Mouse (Mus musculus) embryonic stem cell, embryonic (primary cell): ENCODE measurements around the gene Pcbp2.

ENCODE experiments used
- CTCF ChIA-PET, 4 experiments: fragments of 300-600 bp in 2 of 4; fragments of 350-600 bp in 2 of 4; sonication (Branson Sonifier 250); formaldehyde crosslinking; loops; one replicate each; lab custom pipeline; 2022; ENCODE audit warnings: inconsistent platforms in 2 of 4; lab: Charles Lee
- POLR2A ChIA-PET, 4 experiments: fragments of 300-600 bp in 2 of 4; fragments of 350-600 bp in 2 of 4; sonication (Branson Sonifier 250); formaldehyde crosslinking; loops; one replicate each; lab custom pipeline; 2022; ENCODE audit warnings: antibody characterized with exemption in 4 of 4, inconsistent platforms in 1 of 4; lab: Charles Lee

The Pcbp2 gene

DNA sequence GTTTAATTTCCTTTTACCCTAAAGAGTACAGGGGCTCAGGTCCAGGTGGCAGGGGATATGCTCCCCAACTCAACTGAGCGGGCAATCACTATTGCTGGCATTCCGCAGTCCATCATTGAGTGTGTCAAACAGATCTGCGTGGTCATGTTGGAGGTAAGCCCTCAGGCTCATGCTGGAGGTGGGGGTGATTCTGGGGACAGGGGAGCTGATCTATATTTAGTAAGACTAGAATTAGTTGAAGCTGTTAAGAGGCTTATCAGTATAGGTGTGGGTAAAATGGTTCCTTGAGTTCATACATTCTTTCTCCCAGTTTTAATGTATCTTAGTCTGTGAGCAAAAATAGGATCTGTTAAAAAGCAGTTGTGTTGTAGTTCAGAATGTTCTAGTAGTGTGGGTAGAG lies 12.8 kb downstream of the Pcbp2 start:
- CTCF ChIA-PET, result no interaction called here
- POLR2A ChIA-PET, result interaction anchor here in 3 of 4 experiments (0.6 to 15.3 kb wide), 17 partner anchors 10 to 78 kb away, joined by 3 to 518 read pairs (median 4); partner anchors contain the start of genes Pcbp2 (in 3 of the 3), Gm10337 (in 1 of the 3), Sp1 (in 1 of the 3) and Tarbp2 (in 1 of the 3)

DNA sequence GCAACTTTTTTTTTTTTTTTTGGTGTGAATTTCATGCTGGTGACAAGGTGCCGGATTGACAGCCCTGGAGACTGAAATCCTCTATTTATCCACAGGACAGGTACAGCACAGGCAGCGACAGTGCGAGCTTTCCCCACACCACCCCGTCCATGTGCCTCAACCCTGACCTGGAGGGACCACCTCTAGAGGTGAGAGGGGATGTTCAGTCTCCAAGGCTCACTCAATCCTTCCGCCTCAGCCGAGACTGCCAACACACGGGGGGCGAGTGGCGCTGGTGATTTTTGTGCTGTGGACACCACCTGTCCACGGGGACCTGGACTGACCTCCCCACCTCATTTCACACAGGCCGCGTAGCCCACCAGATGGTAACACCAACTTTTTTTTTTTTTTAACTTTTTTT lies 15.5 kb downstream of the Pcbp2 start:
- ChIA-PET CTCF (interaction anchor here in 3 of 4 experiments (0.6 to 0.9 kb wide), 9 partner anchors 24 to 1255 kb away, joined by 3 to 5 read pairs (median 3); no protein-coding TSS in a partner anchor), POLR2A (interaction anchor here (0.6 to 15.3 kb wide), 46 partner anchors 8 to 1219 kb away, joined by 3 to 518 read pairs (median 4); partner anchors contain the start of genes Pcbp2 (in 3 of the 4), Gm10337 (in 2 of the 4), Map3k12 (in 2 of the 4) and Sp1 (in 2 of the 4))

DNA sequence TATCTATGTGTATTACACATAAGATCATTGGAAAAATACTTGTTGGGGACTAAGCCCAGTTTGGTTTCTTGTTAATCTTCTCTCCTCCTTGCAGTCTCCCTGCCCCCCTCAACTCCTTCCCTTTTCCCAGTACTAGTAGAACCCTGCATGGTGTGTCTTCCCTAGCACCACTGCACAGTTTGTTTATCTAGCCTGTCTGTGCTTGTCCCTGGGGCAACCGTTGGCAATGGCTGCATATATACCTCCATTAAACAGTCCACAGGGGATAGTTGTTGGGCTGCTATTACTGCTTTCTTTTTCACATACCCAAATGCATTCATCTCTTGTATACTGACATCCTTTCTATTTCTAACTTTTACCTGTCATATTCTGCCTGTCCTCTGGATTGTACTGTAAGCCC lies 17.3 kb downstream of the Pcbp2 start:
- CTCF ChIA-PET, result no interaction called here
- POLR2A ChIA-PET, result interaction anchor here in 2 of 4 experiments (1.6 to 18.7 kb wide), 4 partner anchors 8 to 18 kb away, joined by 6 to 518 read pairs (median 129); partner anchors contain the start of genes Pcbp2 (in 2 of the 2) and Gm10337 (in 1 of the 2)

DNA sequence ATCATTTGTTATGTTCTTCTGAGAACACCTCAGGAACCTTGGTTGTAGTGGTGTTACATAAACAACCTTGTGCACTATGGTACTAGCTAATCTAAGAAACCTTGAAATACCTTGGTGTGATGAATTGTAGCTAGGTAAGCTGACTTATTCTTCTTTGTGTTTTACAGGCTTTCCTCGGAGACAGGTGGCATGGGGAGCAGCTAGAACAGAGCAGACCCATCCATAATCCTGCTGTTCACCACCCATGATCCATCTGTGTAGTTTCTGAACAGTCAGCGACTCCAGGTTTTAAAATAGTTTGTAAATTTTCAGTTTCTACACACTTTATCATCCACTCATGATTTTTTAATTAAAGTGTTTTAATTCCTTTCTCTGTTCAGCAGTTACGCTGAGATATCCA lies 28.0 kb downstream of the Pcbp2 start:
- POLR2A ChIA-PET, result interaction anchor here (0.6 to 18.7 kb wide), 17 partner anchors 8 to 78 kb away, joined by 3 to 518 read pairs (median 8); partner anchors contain the start of genes Pcbp2 (in 2 of the 4), Tarbp2 (in 2 of the 4), Gm10337 (in 1 of the 4) and Map3k12 (in 1 of the 4)
- CTCF ChIA-PET, result no interaction called here

DNA sequence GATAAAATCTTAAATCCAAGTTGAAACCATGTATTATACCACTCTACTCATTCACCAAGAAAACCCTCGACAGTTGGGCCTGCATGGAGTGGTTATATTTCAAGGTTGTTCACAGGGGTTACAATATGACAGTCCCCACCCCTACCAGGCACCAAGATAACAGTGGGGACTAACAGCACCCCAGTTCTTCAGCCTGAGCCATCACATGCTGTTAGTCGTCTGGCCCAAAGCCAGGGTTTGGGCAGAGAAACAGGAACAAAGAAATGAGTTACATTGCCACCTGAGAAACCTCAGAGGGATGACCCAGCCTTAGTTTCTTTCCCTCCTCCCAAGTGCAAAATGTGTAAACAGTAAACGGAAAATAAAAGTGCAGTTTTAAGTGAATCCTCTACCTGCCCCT lies 29.0 kb downstream of the Pcbp2 start:
- ChIA-PET CTCF (no interaction called here), POLR2A (interaction anchor here in 2 of 4 experiments (1.3 to 21.1 kb wide), 11 partner anchors 6 to 29 kb away, joined by 5 to 518 read pairs (median 26); partner anchors contain the start of genes Map3k12 (in 2 of the 2), Pcbp2 (in 2 of the 2), Tarbp2 (in 2 of the 2) and Gm10337 (in 1 of the 2))

DNA sequence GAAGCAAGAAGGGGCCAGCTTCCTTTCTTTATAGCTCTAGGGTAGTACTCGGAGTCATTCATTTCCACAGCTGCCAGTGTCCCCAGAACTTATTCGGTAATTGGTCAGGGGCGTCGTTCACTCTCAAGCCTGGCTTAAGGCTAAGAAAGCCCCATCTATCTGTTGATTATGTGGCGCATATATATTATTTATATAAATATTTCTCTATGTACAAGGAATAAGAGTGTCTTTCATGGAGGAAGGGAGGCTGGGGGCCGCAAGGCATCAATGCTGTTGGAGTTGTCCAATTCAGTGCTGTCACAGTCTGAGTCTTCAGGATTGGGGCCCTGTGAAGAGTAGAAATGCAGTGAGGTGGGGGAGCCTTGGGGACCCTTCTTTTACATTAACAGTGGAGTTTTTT lies 29.5 kb downstream of the Pcbp2 start:
- ChIA-PET POLR2A (interaction anchor here (0.6 to 21.1 kb wide), 17 partner anchors 6 to 149 kb away, joined by 3 to 518 read pairs (median 21); partner anchors contain the start of genes Map3k12 (in 2 of the 4), Pcbp2 (in 2 of the 4), Tarbp2 (in 2 of the 4) and Aaas (in 1 of the 4)), CTCF (interaction anchor here in 1 of 4 experiments (0.5 to 0.6 kb wide), 2 partner anchors 119 to 284 kb away, joined by 3 to 8 read pairs; no protein-coding TSS in a partner anchor)

DNA sequence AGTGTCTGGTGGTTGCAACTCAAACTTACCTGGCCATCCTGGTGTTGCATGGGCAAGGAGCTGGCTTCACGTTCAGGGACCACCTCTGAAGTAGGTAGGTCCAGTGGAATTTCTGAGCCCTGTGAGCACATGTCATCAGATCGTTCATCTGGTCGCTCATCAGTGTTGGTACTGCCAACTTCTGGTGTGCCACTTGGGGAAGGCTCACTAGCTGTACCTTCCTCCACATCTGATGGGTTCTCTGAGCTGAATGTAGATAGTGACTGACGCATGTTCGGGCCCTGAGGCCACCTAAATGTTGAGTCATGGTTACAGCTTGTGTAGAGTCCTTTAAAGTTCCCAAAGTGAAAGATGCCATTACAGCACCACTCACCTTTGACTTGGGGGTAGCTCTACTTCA lies 30.1 kb downstream of the Pcbp2 start:
- POLR2A ChIA-PET, result interaction anchor here (0.6 to 21.1 kb wide), 29 partner anchors 7 to 193 kb away, joined by 3 to 518 read pairs (median 5); partner anchors contain the start of genes Map3k12 (in 2 of the 4), Pcbp2 (in 2 of the 4), Tarbp2 (in 2 of the 4) and Aaas (in 1 of the 4)
- CTCF ChIA-PET, result interaction anchor here in 1 of 4 experiments (0.5 to 0.6 kb wide), 2 partner anchors 119 to 285 kb away, joined by 3 to 8 read pairs; no protein-coding TSS in a partner anchor

DNA sequence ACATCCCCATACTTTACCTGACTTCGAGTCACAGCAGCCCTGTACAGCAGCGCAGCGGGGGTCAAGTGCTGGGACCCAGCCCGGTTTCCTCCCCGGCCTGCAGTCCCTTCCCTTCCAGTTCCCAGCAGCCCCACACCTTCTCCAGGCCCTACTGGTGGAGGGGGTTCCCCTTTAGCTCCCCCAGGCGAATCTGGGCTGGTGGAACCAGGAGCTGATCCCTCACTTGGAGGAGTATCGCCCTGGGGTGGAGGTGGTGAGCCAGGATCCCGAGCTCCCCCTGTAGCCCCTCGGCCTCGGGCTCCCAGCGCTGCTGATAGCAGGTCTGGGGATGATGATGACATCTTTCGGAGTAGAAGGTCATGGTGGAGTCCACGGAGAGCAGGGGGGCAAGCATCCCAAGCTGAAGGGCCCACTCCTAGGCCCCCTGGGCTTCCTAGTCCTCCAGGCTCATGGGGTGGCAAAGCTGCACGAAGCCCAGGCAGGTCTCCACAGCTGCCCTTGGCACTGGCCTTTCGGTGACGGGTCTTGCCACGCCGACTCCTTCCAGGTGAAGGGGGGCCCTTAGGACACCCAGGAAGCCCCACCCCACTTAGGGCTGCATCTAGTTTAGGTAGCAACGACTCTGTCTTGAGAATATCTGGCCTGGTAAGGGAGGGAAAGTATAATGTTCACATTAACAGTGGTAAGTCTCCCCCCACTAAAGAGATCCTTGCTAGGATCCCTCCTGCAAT lies 30.9 kb downstream of the Pcbp2 start:
- CTCF ChIA-PET, result interaction anchor here in 1 of 4 experiments (0.6 kb wide), 1 partner anchor 9 kb away, joined by 4 read pairs; no protein-coding TSS in a partner anchor
- POLR2A ChIA-PET, result interaction anchor here (0.5 to 21.1 kb wide), 35 partner anchors 8 to 194 kb away, joined by 3 to 518 read pairs (median 5); partner anchors contain the start of genes Tarbp2 (in 3 of the 4), Map3k12 (in 2 of the 4), Pcbp2 (in 2 of the 4) and Sp1 (in 2 of the 4)

DNA sequence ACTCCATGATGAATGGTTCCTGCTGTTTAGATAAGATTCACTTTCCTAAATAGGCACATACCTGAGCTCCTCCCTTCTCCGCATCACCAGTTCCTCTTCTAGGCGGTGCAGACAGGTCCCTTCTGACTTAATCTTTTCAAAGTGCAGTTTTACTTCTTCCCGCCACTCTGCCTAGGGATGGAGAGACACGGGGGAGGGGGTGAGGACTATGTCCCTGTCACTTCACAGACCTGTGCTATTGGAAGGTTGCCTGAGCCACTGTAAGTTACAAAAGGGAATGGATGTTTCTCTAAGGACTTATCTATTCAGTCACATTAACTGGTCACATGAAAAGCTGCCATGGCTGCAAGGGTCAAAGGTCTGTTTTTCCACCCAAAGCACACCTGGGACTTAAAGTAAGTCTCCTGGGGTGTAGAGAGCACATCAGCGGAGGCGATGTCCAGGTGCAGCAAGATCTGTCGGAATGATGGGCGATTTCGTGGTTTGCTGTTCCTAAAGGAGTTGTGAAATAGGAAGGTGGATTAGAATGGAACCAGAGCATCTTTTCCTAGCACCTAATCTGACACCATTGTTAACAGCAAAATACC lies 32.0 kb downstream of the Pcbp2 start:
- ChIA-PET CTCF (no interaction called here), POLR2A (interaction anchor here (0.5 to 21.1 kb wide), 22 partner anchors 7 to 188 kb away, joined by 3 to 518 read pairs (median 10); partner anchors contain the start of genes Tarbp2 (in 3 of the 4), Map3k12 (in 2 of the 4), Pcbp2 (in 2 of the 4) and Npff (in 1 of the 4))

DNA sequence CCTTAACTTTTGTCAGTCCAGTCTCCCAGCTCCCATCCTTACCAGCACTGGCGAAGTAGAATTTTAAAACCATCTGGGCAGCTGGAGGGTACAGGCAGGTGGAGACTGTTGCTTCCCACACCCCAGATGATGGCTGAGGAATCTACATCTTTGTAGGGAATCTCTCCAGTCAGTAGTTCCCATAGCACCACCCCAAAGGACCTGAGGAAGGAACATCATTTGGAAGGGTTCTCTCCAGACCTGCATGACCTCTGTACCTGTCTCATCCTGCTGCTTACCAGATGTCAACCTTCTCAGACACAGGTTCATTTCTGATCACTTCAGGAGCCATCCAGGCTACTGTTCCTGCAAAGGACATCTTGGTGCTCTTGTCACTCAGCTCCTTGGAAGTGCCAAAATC lies 33.1 kb downstream of the Pcbp2 start, which contains the start of gene Gm10337:
Gm10337 (plus strand) TSS at position 276 of the 400 bp plus-strand sequence.
- ChIA-PET CTCF (no interaction called here), POLR2A (interaction anchor here in 2 of 4 experiments (0.8 to 21.1 kb wide), 13 partner anchors 9 to 98 kb away, joined by 3 to 518 read pairs (median 7); partner anchors contain the start of genes Map3k12 (in 2 of the 2), Pcbp2 (in 2 of the 2), Tarbp2 (in 2 of the 2) and Npff (in 1 of the 2))

DNA sequence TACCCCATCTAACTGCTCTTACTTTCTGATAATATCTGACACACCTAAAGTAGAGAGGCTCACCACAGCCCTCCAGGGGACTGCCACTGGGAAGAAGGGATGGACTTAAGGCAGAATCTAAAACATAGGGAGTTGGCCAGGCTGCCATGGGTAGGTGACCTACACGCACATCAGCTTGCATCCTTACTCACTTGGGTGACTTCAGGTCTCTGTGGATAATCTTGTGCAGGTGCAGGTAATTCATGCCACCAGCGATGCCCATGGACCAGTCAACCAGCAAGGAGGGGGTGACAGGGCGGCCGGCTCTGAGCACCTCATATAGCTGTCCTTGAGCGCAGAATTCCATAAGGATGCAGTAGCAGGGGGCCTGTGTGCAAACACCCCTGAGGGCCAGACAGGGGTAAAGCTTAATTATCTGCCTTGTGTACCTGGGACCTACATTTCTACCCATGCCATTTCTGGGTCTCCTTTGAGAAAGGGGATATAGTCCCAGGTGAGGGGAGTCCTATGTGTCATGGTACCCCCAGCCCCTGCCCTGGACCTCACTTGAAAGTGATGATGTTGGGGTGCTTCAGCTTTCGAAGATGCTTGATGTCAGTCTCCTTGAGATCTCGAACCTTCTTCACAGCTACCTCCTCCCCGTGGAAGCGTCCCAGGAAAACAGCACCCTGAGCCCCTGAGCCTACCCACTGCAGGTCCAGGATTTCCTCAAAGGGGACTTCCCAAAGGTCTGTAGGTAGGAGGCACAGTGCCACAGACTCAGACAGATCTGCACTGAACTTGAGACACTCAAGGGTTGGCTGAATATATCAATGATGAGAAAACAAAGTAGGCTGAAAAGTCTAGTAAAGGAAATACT lies 33.8 kb downstream of the Pcbp2 start:
- CTCF ChIA-PET, result interaction anchor here in 1 of 4 experiments (0.5 kb wide), 1 partner anchor 22 kb away, joined by 3 read pairs; no protein-coding TSS in a partner anchor

DNA sequence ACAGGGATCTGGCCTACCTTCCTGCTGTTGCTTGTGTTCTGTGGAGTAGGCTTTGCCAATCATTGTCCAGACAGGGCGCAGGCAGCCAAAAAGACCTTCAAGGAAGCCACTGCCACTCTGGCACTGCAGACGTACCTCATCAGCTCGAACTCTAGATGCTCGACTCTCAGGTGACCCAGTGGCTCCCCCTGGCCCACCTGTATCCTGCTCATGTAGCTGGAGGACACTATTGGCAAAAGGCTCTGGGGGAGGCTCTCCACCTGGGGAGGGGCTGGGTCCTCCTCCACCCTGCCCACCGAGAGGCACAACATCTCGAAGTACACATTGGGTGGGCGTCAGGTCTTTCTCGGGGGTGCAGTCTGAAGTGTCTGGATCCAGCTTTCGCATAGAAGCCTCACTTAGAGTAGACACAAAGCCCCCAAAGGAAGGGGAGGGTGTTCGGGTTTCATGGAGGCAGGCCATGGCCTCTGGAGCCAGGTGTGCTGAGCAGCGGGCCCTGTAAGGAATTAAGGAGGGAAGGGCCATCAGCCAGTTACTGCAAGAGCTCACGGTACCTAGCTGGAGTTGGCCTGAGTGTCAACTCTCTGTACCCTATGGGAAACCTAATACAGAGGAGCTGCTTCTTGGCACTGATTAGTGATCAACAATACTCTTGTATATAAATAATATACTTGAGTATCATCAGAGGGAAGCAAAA lies 34.9 kb downstream of the Pcbp2 start:
- ChIA-PET POLR2A (interaction anchor here in 3 of 4 experiments (0.5 to 21.1 kb wide), 20 partner anchors 9 to 719 kb away, joined by 3 to 518 read pairs (median 4); partner anchors contain the start of genes Tarbp2 (in 3 of the 3), Map3k12 (in 2 of the 3), Aaas (in 1 of the 3) and Npff (in 1 of the 3)), CTCF (interaction anchor here in 2 of 4 experiments (0.5 to 1.0 kb wide), 2 partner anchors 11 to 124 kb away, joined by 3 to 4 read pairs; no protein-coding TSS in a partner anchor)

More for the DNA sequence above, 33.8 kb downstream of the Pcbp2 start:
- POLR2A ChIA-PET, result interaction anchor here (0.6 to 21.1 kb wide), 18 partner anchors 8 to 199 kb away, joined by 3 to 518 read pairs (median 5); partner anchors contain the start of genes Tarbp2 (in 3 of the 4), Map3k12 (in 2 of the 4), Aaas (in 1 of the 4) and Npff (in 1 of the 4)

DNA sequence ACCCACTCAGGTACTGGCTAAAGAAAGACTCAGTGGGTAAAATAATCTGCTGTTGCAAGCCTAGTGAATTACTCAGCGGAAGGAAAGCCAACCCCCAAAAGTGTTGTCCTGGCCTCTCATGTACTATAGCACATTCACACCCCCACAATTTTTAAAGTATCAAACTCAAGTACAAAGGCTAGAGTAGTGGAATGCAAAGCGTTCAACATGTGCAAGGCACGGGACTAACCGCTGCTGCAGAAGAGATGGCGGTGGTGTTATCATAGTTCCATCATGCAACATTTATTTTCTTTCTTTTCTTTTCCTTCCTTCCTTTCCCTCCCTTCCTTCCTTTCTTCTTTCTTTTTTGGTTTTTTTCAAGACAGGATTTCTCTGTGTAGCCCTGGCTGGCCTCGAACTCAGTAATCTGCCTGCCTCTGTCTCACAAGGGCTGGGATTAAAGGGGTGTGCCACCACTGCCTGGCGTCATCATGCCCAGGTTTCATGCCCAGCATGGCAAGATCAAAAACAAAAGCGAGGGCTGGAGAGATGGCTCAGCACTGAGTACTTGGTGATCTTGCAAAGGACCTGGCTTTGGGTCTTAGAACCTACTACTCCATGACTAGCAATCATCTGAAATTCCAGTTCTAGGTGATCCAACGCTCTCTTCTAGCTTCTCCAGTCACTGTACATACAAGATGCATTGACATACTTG lies 35.6 kb downstream of the Pcbp2 start:
- CTCF ChIA-PET, result interaction anchor here in 1 of 4 experiments (1.0 kb wide), 1 partner anchor 124 kb away, joined by 3 read pairs; no protein-coding TSS in a partner anchor
- POLR2A ChIA-PET, result interaction anchor here in 3 of 4 experiments (0.6 to 21.1 kb wide), 18 partner anchors 10 to 135 kb away, joined by 3 to 518 read pairs (median 6); partner anchors contain the start of genes Tarbp2 (in 3 of the 3), Map3k12 (in 2 of the 3) and Npff (in 1 of the 3)

DNA sequence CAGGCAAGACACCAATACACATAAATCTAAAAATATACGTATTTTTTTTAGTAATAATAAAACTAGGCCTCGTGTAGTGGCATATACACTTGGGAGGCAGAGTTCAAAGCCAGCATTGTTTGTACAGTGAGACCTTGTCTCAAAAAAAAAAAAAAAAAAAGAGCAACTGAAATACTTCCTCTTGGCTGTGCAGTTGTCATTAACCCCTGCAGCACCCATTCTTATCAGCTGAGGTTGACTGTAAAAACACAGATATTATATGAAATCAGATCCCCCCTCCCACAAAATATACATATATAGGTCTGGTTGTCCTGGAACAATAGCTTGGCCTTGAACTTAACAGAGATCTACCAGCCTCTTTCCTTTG lies 36.1 kb downstream of the Pcbp2 start:
- CTCF ChIA-PET, result interaction anchor here in 2 of 4 experiments (0.6 to 0.7 kb wide), 2 partner anchors 39 to 406 kb away, joined by 3 to 8 read pairs; no protein-coding TSS in a partner anchor
- POLR2A ChIA-PET, result interaction anchor here in 3 of 4 experiments (0.6 to 21.1 kb wide), 16 partner anchors 12 to 227 kb away, joined by 3 to 518 read pairs (median 8); partner anchors contain the start of genes Tarbp2 (in 2 of the 3), Map3k12 (in 1 of the 3) and Npff (in 1 of the 3)

DNA sequence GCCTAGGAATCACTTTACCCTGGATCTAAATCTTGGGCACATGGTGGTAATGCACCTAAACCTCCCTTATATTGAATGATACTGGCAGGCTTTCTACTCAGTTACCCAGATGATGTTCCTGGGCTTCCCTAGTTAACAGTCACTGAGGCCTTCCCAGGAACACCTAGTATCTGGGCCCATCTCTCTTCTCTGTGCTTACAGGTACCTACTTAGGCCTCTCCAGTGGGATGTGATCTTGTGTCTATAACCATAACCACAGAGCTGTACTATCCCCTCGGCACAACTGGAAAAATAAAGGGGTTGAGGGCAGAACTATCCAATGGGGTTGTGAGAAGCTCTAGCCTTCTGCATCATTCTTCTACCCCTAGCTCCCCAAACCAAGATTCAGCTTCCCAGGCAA lies 36.5 kb downstream of the Pcbp2 start:
- CTCF ChIA-PET, result interaction anchor here in 2 of 4 experiments (0.6 to 0.7 kb wide), 2 partner anchors 39 to 406 kb away, joined by 3 to 8 read pairs; no protein-coding TSS in a partner anchor
- POLR2A ChIA-PET, result interaction anchor here (0.6 to 21.1 kb wide), 26 partner anchors 8 to 227 kb away, joined by 3 to 296 read pairs (median 4); partner anchors contain the start of genes Tarbp2 (in 3 of the 4), Map3k12 (in 1 of the 4), Npff (in 1 of the 4) and Pcbp2 (in 1 of the 4)
